Mouse (Mus musculus) adrenal gland (tissue): ENCODE results near the gene H2-K1.
"Not testable (repeated sequence)": the region's sequence is repeated elsewhere in the genome, so short reads cannot be mapped to it uniquely, and the experiment has no call there.

Experiments used
- intact Hi-C: fragments of 180-260 bp; cut with DNase I; formaldehyde crosslinking; loops from one replicate; pipeline ENCODE4 v1.15.1; 2025

H2-K1 gene

DNA sequence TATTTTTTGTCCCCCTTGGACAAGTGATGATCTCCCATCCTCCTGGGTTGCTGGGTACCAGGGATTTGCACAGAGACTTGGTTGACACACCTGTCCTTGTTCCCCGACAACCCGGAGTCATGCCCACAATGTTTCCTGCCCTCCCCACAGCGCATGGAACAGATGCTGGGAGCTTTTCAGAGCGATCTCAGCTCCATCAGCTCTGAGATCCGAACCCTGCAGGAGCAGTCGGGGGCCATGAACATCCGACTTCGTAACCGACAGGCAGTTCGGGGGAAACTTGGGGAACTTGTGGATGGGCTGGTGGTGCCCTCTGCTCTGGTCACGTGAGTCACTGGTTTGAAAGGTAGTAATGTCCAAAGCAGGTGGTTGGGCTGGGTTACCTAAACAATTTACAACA lies 41.7 kb downstream of the H2-K1 start:
- intact Hi-C loops, result loop anchor here (2.0 to 5.0 kb wide), 2 partner anchors 62 to 1399 kb away; no protein-coding TSS in a partner anchor

DNA sequence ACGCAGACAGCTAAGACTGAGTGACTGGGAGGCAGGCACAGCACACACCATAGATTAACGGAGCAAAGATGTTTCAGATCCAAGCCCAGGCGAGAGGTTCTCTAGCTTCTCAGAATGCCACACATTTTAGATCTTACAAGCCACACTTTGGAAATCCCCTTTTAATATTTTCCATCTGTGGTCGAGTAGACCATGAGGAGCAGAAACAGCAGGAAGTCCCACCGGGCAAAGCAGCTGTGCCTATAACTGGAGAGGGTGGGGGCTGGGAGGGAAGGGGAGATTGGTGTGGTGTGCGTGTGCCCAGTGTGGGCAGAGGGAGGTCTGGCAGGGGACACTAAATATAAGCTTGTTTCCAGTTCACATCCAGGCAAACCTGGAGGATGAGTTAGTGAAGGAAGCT lies 42.7 kb downstream of the H2-K1 start:
- intact Hi-C loops, result loop anchor here (5.0 kb wide), 1 partner anchor 1400 kb away; no protein-coding TSS in a partner anchor

DNA sequence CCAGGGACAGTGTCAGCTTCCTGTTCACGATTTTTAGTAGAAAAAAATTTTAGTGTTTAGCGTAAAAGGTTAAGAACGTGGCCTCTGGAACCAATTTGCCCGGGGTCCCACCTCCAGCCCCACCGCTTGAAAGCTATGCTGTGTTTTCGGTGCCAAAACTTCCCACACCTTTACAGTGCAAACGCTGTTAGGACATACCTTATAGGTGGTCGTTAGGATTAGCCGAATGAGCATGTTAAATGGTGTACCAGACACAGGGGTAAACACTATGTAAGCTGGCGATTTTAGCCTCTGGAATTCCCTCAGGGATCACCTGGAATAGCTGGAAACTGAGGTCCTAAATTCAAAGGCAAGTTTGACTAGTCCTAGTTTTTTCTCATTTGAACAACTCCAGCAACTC lies 43.8 kb downstream of the H2-K1 start:
- intact Hi-C loops, result loop anchor here (5.0 kb wide), 1 partner anchor 1401 kb away; no protein-coding TSS in a partner anchor

DNA sequence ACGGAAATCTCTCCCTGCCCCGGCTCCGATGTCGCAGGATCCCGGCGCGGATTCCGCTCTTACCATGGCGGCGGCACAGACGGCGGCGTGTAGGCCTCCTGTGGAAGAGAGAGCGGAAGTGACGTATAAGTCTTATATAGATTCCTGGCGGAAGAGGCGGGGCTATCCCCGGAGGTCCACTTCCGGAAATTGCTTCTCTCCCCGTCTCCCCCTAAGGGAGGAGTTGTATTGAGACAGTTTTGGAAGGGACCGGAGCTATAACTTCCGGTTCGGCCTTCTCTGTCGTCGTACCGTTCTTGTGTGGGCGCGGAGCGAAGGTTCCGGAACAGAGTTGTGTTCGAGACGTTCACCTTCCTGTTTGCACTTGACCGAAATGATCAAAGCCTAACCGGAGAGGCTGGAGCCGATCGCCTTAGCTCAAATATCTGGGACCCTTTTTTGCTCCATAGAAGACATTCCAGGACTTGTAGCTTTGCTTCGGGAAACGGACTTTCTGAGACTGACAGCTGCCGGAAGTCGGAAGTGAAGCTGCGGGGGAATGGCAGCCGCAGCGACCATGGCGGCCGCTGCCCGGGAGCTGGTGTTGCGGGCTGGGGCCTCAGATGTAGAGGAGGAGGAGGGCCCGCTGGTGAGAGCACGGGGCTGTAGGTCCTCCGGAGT lies 44.5 kb downstream of the H2-K1 start, which contains the start of the genes Vps52 and Rps18:
Vps52 (plus strand) TSS at position 258 of the 660 bp plus-strand sequence.
Rps18 (minus strand) TSS at position 447 of the 660 bp plus-strand sequence.
- intact Hi-C loops, result loop anchor here (5.0 kb wide), 1 partner anchor 1402 kb away; no protein-coding TSS in a partner anchor

DNA sequence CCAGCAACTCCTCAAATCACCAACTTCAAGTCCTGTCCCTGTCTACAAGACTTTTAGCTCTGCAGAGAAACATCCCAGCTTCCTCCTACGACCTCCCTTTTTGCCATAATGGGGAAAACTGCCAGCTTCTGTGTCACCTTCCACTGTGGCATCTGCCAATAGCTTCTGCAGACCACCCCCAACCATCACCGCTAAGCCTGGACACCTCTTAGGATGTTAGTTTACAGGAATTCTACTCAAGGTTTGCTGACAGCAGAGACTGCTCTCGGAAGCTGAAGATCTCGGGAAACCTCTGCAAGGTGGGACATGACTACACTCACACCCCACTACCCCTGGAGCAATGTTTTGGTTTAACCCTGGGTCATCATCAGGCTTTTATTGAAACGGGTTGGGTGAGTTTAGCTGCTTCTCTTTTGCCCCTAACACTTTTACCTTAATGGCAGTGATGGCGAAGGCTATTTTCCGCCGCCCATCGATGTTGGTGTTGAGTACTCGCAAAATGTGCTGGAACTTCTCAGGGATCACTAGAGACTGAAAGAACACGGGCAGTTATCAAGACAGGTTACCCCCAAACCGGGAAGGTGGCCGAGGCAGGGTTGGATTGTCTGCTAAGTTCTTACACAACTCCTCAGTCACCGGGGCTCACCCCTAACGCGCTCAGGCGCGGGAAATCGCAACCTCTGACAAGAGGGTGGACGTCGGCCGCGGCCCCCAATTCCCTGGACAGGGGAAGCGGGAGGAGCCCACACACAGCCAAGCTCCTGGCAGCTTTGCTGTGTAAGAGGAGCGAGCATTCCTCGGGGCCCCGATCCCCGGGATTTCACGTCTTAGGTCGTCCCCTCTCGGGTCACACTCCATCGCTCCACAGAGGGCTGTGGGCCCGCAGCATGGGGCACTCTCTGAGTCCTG lies 45.2 kb downstream of the H2-K1 start:
- intact Hi-C loops, result loop anchor here (5.0 kb wide), 1 partner anchor 1402 kb away; no protein-coding TSS in a partner anchor

DNA sequence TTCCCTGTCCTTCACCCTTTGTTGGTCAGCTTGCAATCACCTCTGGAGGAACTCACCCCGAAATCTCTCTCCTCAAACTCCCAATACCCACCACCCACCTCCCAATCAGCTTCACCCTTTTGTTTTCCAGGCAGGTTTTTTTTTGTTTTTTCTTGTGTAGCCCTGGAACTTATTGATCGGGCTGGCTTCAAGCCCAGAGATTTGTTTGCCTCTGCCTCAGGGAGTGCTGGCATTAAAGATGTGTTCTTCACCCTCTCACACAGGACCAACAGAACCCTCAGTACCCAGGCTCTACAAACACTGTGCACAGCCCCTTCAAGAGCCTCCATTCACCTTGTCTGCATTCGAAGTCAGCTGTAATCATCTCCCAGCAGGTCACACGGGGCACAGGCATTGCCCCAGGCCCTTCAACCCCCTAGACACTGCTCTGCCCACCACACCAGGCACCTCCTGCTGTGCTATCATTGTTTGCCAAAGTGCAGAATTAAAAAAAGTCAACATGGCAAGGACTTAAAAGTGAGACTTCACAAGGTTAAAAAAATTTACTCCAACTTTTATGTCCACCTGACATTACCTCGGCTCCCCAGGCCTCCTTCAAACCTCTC lies 46.1 kb downstream of the H2-K1 start:
- intact Hi-C loops, result no loop called here

DNA sequence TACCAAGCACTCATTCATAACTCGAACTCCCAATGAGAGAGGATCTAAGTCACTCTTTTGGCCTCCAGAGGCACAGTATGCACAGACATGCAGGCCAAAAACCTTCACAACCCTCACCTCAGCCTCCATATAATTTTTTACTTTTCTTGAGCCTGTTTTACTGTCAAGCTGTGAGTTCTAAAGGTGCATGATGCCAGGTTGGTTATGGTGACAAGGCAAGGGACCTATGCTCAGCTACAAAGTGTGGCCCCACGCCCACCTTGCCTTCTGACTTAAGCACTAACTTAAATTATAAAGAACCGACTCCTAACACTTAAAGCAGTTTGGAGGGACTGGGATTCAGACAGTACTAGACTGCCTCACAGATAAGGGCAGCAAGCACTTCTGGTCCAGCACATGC lies 46.8 kb downstream of the H2-K1 start:
- intact Hi-C loops, result no loop called here

DNA sequence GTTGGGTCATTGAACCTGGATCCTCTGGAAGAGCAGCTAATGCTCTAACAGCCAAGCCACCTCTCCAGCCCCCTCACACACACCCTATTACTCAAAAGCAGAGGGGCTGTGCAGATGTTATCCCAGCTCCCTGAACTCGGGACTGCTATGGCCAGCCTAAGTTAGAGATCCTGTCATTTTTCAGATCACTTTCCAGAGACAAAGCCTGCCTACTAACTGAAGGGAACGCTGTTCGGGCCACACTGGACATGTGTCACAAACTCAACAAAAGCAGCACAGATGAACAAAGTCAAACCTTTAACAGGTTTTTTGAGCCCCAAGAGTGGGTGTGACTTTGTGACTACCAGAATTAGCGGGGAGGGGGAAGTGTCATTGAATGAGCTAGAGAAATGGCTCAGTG lies 47.3 kb downstream of the H2-K1 start:
- intact Hi-C loops, result no loop called here

DNA sequence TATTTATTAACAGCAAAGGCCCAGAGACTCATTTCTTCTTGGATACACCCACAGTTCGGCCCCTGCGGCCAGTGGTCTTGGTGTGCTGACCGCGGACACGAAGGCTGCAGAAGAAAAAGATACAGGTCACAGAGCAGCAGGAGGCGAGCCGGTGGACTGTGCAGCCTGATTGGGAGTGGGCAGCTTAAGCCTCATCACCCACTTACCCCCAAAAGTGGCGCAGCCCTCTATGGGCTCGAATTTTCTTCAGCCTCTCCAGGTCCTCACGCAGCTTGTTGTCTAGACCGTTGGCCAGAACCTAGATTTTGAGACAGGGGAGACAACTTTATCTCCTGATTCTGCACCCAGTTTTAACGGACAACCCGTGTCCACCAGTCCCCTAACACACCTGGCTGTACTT lies 48.1 kb downstream of the H2-K1 start:
- intact Hi-C loops, result not testable (repeated sequence)

DNA sequence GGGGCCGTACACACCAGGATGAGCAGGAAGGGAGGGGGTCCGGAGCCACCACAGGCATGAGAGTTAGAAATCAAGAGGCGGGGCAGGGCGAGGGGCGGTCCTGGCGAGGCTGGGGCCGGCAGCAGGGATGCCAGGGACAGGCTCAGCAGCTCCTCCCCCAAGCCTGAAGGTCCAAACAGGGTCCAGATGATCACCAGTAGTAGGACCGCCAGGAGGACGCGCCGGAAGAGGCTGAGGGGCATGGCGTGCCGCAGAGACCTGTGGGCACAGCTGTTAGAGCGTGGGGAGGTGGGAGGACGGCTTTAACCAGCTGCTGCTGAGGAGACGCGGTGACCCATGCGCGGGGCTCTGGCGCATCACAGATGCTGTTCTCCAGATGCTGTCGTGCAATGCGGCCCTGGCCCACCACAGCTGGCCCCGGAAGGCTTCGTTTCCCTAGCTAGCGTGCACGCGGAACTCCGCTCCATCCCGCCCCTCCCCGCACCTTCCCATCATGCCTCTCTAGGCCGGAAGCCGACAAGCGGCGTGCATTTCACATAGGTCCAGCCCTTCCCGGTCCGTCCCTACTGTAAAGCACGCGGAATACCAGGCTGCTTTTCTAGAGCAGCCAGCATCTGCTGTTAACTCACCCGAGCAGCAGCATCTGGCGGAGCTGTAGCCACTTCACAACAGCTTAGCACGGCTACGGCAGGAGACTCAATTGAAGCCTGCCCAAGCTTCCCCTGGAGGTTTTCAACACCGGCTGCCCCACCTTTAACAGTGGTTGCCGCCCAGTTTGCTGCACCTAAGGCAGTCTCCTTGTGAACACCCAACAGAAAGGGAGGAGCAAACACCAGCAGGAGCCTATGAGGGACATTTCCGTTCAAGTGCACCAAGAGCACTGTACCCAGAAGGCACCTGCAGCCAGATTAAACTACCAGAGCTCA lies 48.9 kb downstream of the H2-K1 start, which contains the start of gene B3galt4:
B3galt4 (minus strand) TSS at position 468 of the 926 bp plus-strand sequence.
- intact Hi-C loops, result no loop called here

DNA sequence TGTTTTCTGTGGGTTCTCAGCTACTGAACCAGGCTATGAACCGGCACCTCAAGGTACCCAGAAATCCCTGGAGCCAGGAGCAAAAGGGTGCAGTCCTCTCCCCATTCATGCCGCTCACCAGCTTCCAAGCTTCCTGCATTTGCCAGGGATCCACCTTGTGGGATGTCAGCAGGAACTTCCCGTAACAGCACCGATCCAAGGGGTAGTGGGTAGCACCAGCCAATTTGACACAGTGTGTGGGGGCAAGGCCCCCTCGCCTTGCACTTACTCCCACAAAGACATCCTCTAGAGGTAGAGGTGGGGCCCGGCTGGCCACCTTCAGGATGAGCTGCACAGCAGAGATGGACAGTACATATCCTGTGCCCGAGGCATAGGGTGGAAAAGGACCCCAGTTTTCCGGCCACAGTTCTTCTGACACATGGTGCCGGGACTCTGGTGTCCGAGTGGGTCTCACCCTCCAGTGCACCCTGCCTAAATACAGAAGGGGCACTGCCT lies 50.0 kb downstream of the H2-K1 start:
- intact Hi-C loops, result no loop called here

DNA sequence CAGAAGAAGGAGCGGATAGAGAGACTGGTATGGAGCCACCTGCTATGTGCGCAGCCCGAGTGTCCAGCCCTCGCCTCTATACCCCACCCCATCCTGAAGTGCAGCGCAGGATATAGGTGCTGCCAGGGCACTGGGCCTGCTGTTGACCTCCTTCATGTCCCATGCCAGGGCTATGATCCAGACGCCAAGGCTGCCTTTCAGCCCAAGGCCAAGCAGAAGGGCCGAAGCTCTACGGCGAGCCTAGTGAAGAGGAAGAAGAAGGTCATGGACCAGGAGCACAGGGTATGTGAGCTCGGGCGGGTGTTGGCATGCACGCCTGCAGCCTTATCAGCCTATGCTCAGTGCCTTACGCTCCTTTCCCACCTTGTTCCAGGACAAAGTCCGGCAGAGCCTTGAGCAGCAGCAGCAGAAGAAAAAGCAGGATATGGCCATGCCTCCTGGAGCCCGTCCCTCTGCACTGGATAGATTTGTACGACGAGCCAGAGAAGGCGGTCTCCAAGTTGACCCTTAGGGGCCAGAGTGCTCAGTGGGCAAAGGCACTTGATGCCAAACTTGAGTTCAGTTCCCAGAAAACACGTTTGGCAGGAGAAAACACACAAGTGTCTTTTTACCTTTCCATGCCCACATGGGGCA lies 51.1 kb downstream of the H2-K1 start:
- intact Hi-C loops, result no loop called here

DNA sequence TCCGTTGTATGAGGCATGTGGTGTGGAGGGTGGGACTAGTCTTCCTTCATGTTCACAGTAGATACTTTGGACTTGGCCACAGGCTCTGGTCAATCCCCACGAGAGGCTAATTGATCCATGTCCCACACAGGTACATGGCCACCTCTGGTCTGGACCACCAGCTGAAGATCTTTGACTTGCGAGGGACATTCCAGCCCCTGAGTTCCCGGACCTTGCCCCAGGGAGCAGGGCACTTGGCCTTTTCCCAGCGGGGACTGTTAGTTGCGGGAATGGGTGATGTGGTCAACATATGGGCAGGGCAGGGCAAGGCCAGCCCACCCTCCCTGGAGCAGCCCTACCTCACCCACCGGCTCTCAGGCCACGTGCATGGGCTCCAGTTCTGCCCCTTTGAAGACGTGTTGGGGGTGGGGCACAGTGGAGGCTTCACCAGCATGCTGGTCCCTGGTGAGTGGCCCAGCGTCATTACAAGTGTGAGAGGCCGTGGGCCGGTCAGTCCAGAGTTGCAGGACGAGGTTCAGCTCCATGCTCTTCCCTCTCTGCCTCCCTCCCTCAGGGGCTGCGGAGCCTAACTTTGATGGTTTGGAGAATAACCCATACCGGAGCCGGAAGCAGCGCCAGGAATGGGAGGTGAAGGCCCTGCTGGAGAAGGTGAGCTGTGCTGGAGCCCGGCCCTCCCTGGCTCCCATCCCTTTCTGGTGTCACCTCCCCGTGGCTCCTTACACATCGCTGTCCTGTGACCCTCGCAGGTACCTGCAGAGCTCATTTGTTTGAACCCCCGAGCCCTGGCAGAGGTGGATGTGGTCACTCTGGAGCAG lies 51.9 kb downstream of the H2-K1 start:
- intact Hi-C loops, result no loop called here

DNA sequence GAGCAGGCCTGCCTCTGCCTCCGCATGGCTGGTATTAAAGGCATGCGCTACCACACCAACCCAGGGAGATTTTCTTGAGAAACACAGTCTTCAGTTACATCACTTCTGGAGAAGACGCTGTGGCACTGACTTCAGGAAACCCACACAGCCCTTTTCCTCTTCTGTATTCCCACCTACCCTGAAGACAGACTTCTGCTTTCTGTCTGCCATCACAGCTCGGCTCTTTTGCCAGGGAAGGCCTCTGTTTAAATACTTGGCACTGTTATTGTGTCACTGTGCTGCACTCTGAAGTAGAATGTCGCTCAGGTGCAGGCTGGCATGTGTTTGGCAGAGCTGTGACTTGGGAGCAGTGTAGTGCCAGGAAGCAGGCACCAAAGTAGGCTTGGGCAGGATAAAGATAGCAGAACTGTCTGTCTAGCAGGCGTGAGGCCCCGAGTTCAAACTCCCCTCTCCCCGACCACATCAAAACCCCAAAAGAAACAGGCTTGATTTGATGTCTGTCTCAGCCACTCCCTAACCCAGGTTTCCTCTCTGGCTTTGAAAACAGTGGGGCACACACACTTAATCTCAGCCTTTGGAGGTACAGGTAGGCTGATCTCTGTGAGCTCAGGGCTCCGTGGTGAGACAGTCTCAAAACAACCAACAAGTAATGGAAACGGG lies 52.6 kb downstream of the H2-K1 start:
- intact Hi-C loops, result no loop called here
